Mouse (Mus musculus): ENCODE results near the gene Agbl4.

DNA sequence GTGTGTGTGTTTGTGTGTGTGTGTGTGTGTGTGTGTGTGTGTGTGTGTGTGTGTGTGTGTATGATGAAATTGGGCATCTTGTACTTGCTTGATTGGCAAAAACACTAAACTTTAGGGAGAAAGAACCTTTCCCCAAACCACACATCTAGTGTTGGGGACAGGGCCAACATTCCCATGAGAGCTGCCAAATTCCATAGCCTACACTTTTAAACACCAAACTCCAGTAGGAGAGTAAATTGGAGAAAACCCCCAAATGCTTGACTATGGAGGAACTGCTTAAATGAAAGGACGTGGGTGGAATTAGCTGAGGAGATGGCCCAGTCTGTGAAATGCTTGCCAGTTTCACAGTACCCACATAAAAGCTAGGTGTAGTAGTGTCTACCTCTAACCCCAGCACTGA lies 1235.2 kb downstream of the Agbl4 start:
- TF ChIP-seq GATA1 (IDR thresholded peaks at IDR 0.05; ENCODE audit: borderline replicate concordance, low read length) (no peak), FLI1 (IDR thresholded peaks at IDR 0.05; ENCODE audit: low read length) (no peak)

Data from megakaryocyte, embryonic 14.5 days (primary cell).